Mouse (Mus musculus) midbrain, embryonic 11.5 days (tissue): Measurements from ENCODE around the gene Rab3c. TPM values are rescaled to one million over a fixed set of nuclear protein-coding genes. Genes with fewer than 3 reads are reported as not detected.

Experiments
- ATAC-seq: fragments of 200-750 bp; cut with Nextera tagmentation; 2 replicates; pipeline ENCODE4 v1.8.0; 2017; ENCODE audit warnings: moderate TSS enrichment, moderate library complexity; ENCODE audit not compliant: low FRiP score
- DNase-seq: peaks from one replicate; pipeline ENCODE4 v3.0.0; 2015; ENCODE audit warnings: low spot score; ENCODE audit errors: missing footprints
- H3K27ac ChIP-seq: fragments of 300-500 bp; sonication (generic); 2 replicates; pipeline ENCODE4 v1.5.1; 2014; ENCODE audit warnings: low read depth, low read length
- H3K27me3 ChIP-seq: fragments of 300-500 bp; sonication (generic); 2 replicates; pipeline ENCODE4 v1.6.1; 2014; ENCODE audit warnings: mild to moderate bottlenecking, low read length, moderate library complexity, mixed read lengths; ENCODE audit not compliant: control insufficient read depth, insufficient read depth
- H3K36me3 ChIP-seq: fragments of 300-500 bp; sonication (generic); 2 replicates; pipeline ENCODE4 v1.6.1; 2014; ENCODE audit warnings: mild to moderate bottlenecking, low read length, moderate library complexity, mixed read lengths; ENCODE audit not compliant: control insufficient read depth, insufficient read depth
- H3K4me1 ChIP-seq: fragments of 300-500 bp; sonication (generic); 2 replicates; pipeline ENCODE4 v1.6.1; 2014; ENCODE audit warnings: low read length; ENCODE audit not compliant: control insufficient read depth, insufficient read depth
- H3K4me2 ChIP-seq: fragments of 300-500 bp; sonication (generic); 2 replicates; pipeline ENCODE4 v1.6.1; 2014; ENCODE audit warnings: mild to moderate bottlenecking, moderate library complexity
- H3K4me3 ChIP-seq: fragments of 300-500 bp; sonication (generic); 2 replicates; pipeline ENCODE4 v1.5.1; 2014; ENCODE audit warnings: low read depth, low read length
- H3K9ac ChIP-seq: fragments of 300-500 bp; sonication (generic); 2 replicates; pipeline ENCODE4 v1.6.1; 2014; ENCODE audit warnings: low read length
- H3K9me3 ChIP-seq: fragments of 300-500 bp; sonication (generic); 2 replicates; pipeline ENCODE4 v1.6.1; 2016; ENCODE audit warnings: low read length; ENCODE audit not compliant: control insufficient read depth
- WGBS: fragments of 180-500 bp; shearing (Covaris S2); extraction: QIAGEN DNeasy Blood & Tissue Kit; methylation state at CpG from one replicate; pipeline ENCODE4 v1.1.7; 2014; 5-methylcytosine and 5-hydroxymethylcytosine counted together
- polyA plus RNA-seq: library from polyadenylated mRNA; unstranded; fragments of >200 nt; fragmentation: Nextera tagmentation; extraction: Ambion mirVana; gene quantifications from 2 replicates; pipeline ENCODE4 v1.2.1, GENCODE M21; 2014

The Rab3c gene
- polyA plus RNA-seq, 1 experiment from 2014 or later = 35.3 TPM

DNA sequence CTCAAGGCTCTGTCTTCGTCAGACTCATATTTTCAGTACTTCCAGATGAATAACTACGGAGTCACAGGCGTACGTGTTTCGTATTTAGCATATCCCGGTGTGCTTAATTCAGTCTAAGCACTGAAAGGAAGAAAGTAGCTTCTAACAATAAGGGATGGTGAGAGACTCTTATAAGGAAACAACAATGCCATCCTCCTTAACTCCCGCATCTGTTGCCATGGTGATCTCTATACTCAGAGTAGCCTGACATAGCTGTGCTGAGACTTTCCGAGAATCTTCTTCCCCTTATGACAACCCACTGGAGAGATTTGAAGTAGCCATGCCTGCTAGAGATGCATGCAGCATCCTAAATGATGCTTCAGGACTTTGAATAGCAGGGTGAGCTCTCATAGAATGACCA lies 272.3 kb downstream of the Rab3c start:
- H3K4me2 ChIP-seq = no peak overlapping the region
- no peaks in the 10 kb centered on the region for H3K36me3 ChIP-seq
- H3K27me3 ChIP-seq = no peaks in the 10 kb centered on the region
- H3K27ac ChIP-seq = no peak overlapping the region
- no peak overlapping the region for H3K4me3 ChIP-seq
- DNase-seq = peak; percentile 85
- H3K9ac ChIP-seq = no peak overlapping the region
- WGBS = 35% methylated on average over 8 of the region's 8 CpGs
- ATAC-seq = no peak
- no peaks in the 10 kb centered on the region for H3K9me3 ChIP-seq
- peaks cover 6% of the 10 kb centered on the region; the same call in 1 of the 2 replicates for H3K4me1 ChIP-seq

DNA sequence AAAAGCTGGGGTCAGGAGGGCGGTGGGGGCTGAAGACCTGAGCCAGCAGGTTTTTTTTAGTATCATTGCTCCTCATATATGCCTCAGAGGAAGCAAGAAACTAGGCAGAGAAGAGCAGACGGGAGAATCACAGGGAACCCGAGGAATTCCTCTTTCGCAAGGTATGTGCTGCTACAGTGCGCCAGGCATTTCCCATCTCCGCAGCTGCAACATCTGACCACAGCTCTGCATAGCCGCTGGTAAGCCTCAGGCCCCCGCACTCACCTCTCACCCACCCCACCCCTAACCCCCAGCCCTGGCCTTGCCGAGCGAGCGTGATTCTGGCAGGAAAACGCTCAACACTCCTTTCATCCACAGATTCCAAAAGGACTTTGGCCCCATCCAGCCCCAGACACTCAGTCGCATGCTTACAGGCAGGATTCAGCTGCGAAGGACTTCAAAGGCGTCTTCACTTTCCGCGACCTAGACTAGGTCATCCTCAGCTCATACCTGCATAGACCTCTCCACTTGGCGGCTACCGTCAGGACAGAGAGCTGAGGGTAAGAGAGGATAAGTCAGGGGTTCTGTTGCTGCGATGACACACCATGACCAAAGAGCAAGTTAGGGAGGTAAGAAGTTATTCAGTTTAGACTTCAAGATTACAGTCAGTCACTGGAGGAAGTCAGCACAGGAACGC lies 274.6 kb downstream of the Rab3c start:
- peak; percentile 78 for DNase-seq
- Histone ChIP-seq H3K4me2 (no peak overlapping the region), H3K27me3 (no peaks in the 10 kb centered on the region), H3K9ac (no peak overlapping the region), H3K4me3 (no peak overlapping the region), H3K36me3 (no peaks in the 10 kb centered on the region), H3K27ac (no peak overlapping the region), H3K4me1 (peaks cover 6% of the 10 kb centered on the region; the same call in 1 of the 2 replicates), H3K9me3 (no peaks in the 10 kb centered on the region)
- 60% methylated on average over 21 of the region's 21 CpGs for WGBS
- 0 out of 2 replicates have a peak, but pooled peaks have one; percentile 27 for ATAC-seq

Other genes starting within 250 kb of the Rab3c start
- 0.26 TPM in 1 of 2 replicates, not detected in the other for gene Gapt, start 76.2 kb upstream of the Rab3c start, polyA plus RNA-seq
- 63.4 and 68.6 TPM in 2 replicates for gene Plk2, start 114.0 kb upstream of the Rab3c start, polyA plus RNA-seq